ENCODE assay signal across 8 mouse cellular contexts in the genomic region with DNA sequence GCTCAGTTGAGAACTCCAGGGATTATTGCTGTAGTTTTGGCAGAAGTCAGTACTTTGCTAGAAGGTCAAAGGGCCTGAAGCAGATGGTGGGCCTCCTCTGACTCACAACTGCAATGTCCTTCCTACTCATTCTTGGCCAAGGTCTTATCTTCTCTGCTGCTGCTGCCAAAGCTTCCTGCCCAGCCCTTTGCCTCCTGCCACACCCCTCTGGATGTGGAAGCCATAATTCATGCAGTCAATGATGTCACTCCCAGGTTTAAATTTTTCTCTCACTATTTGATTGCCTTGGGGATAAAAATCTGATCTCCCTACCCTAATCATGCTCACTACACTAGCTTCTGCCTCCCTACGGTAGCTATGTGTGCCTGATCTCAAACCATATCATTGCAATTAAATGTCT.
DNase-seq lines count a peak whose midpoint lies in the region; ATAC-seq and TF ChIP-seq lines count a peak whose summit lies in the region.
"Had no signal": no experiment of that assay in that cellular context is flagged by ENCODE, and none has a peak within 500 bp of the region (broad histone marks: within the 10 kb centered on the region; RNA-seq: fewer than 3 reads in every experiment).

No protein-coding gene starts in this region.

- H3K9me3 ChIP-seq in kidney, postnatal 0 days (replicated peaks; ENCODE audit: low read length), result no peaks in the 10 kb centered on the region
- no peaks in the 10 kb centered on the region for H3K9me3 ChIP-seq in megakaryocyte, embryonic 14.5 days
- H3K9me3 ChIP-seq in forebrain, embryonic 16.5 days (ENCODE audit: control insufficient read depth, low read length), result no peaks in the 10 kb centered on the region
- H3K9me3 ChIP-seq: limb, embryonic 13.5 days had no signal

- peak; percentile 79 for ATAC-seq in granulocyte monocyte progenitor cell, adult 5-6 weeks (replicated peaks; ENCODE audit: poor library complexity, severe bottlenecking)
- peak; percentile 36; the same call in 1 of the 2 replicates for ATAC-seq in kidney, postnatal 0 days (replicated peaks; ENCODE audit: low FRiP score, low read depth)
- no peak for ATAC-seq in forebrain, embryonic 16.5 days

- no peaks in the 10 kb centered on the region for H3K4me1 ChIP-seq in kidney, postnatal 0 days (replicated peaks; ENCODE audit: insufficient read depth, low read length)
- peaks cover 42% of the 10 kb centered on the region for H3K4me1 ChIP-seq in megakaryocyte, embryonic 14.5 days
- no peaks in the 10 kb centered on the region for H3K4me1 ChIP-seq in forebrain, embryonic 16.5 days (replicated peaks; ENCODE audit: control insufficient read depth, insufficient read depth, low read length)
- H3K4me1 ChIP-seq: limb, embryonic 13.5 days had no signal

- H3K36me3 ChIP-seq in kidney, postnatal 0 days (ENCODE audit: insufficient read depth, low read length), result no peaks in the 10 kb centered on the region
- H3K36me3 ChIP-seq in megakaryocyte, embryonic 14.5 days (replicated peaks; ENCODE audit: low read length), result no peaks in the 10 kb centered on the region
- no peaks in the 10 kb centered on the region for H3K36me3 ChIP-seq in forebrain, embryonic 16.5 days (ENCODE audit: control insufficient read depth, insufficient read depth)
- H3K36me3 ChIP-seq: limb, embryonic 13.5 days had no signal

- no peak for TF ChIP-seq CTCF in kidney, postnatal 0 days (IDR thresholded peaks at IDR 0.05; ENCODE audit: low read depth)

- H3K9ac ChIP-seq in kidney, postnatal 0 days (ENCODE audit: low read depth, low read length), result no peak overlapping the region
- H3K9ac ChIP-seq in forebrain, embryonic 16.5 days (replicated peaks; ENCODE audit: low read depth, low read length), result no peak overlapping the region
- H3K9ac ChIP-seq: limb, embryonic 13.5 days had no signal

- H3K27me3 ChIP-seq in kidney, postnatal 0 days (ENCODE audit: insufficient read depth, low read length), result no peaks in the 10 kb centered on the region
- no peaks in the 10 kb centered on the region for H3K27me3 ChIP-seq in megakaryocyte, embryonic 14.5 days (replicated peaks)
- H3K27me3 ChIP-seq in forebrain, embryonic 16.5 days (replicated peaks; ENCODE audit: control insufficient read depth, insufficient read depth, low read length), result no peaks in the 10 kb centered on the region
- H3K27me3 ChIP-seq: limb, embryonic 13.5 days had no signal

- 0 out of 2 replicates have a peak overlapping the region, but pooled peaks have one; percentile 31 for H3K27ac ChIP-seq in kidney, postnatal 0 days
- H3K27ac ChIP-seq in forebrain, embryonic 16.5 days (ENCODE audit: low read length), result no peak overlapping the region
- H3K27ac ChIP-seq: limb, embryonic 13.5 days had no signal

- H3K4me3 ChIP-seq in kidney, postnatal 0 days (replicated peaks; ENCODE audit: low read depth, low read length), result no peak overlapping the region
- peak overlapping the region; percentile 54 for H3K4me3 ChIP-seq in megakaryocyte, embryonic 14.5 days (replicated peaks)
- no peak overlapping the region for H3K4me3 ChIP-seq in forebrain, embryonic 16.5 days (replicated peaks; ENCODE audit: low read length)
- H3K4me3 ChIP-seq: limb, embryonic 13.5 days had no signal

- WGBS in kidney, postnatal 0 days, result 64% methylated on average over 1 of the region's 1 CpGs
- 78% methylated on average over 1 of the region's 1 CpGs for WGBS in forebrain, embryonic 16.5 days

- DNase-seq in adrenal gland, adult 18-20 months (ENCODE audit: low spot score in 2 of 2), result peak; percentile 31 to 40
- DNase-seq in kidney, postnatal 0 days (ENCODE audit: low spot score), result peak; percentile 80
- DNase-seq in cerebellum, postnatal 10 days, result no peak
- no peak for DNase-seq in layer of hippocampus, adult 18-20 months (ENCODE audit: low spot score in 2 of 2)

- H3K4me2 ChIP-seq in kidney, postnatal 0 days (ENCODE audit: low read length), result no peak overlapping the region
- no peak overlapping the region for H3K4me2 ChIP-seq in forebrain, embryonic 16.5 days (ENCODE audit: low read length)
- H3K4me2 ChIP-seq: limb, embryonic 13.5 days had no signal

Comparison
In these comparisons a context has a peak if more than half of its experiments do, and no peak if none do; other contexts are left out.
1. DNase-seq: peak in adrenal gland, adult 18-20 months (2 of 2) and kidney, postnatal 0 days (single experiment); none in cerebellum, postnatal 10 days (0 of 2) and layer of hippocampus, adult 18-20 months (0 of 2).